In genomic region chr14:118795915-118796693, GRCm38 (mm10) we compare ENCODE assay signal across 9 mouse cellular contexts. TPM values are rescaled to one million over a fixed set of nuclear protein-coding genes. Genes with fewer than 3 reads are reported as not detected.
A peak's percentile ranks its signal among the peaks of the same experiment; 100 is the strongest.
DNase-seq lines count a peak whose midpoint lies in the region; ATAC-seq and TF ChIP-seq lines count a peak whose summit lies in the region.
"Had no signal": no experiment of that assay in that cellular context is flagged by ENCODE, and none has a peak within 500 bp of the region (broad histone marks: within the 10 kb centered on the region; RNA-seq: fewer than 3 reads in every experiment).

No protein-coding gene starts in this region.

- H3K9ac ChIP-seq in lung, postnatal 0 days (replicated peaks; ENCODE audit: low read depth), result no peak overlapping the region

- H3K9me3 ChIP-seq in lung, postnatal 0 days (ENCODE audit: low read length), result no peaks in the 10 kb centered on the region

- 39% methylated on average over 10 of the region's 10 CpGs for WGBS in lung, postnatal 0 days

- no peak overlapping the region for H3K4me3 ChIP-seq in lung, postnatal 0 days (ENCODE audit: low read depth, low read length)
- H3K4me3 ChIP-seq: gastrocnemius, adult 2 months had no signal

- TF ChIP-seq EP300 in lung, postnatal 0 days (IDR thresholded peaks at IDR 0.05), result no peak

- peak; percentile 58 for ATAC-seq in lung, postnatal 0 days
- ATAC-seq in erythroid progenitor cell, adult 5-6 weeks (replicated peaks; ENCODE audit: low FRiP score, poor library complexity, severe bottlenecking), result peak; percentile 79

- H3K36me3 ChIP-seq in lung, postnatal 0 days (ENCODE audit: insufficient read depth, low read length), result no peaks in the 10 kb centered on the region

- DNase-seq in lung, postnatal 0 days (ENCODE audit: low spot score), result peak; percentile 27
- DNase-seq in lung, adult 18-20 months, result no peak
- DNase-seq in liver, result peak; percentile 90
- peak; percentile 49 to 51 for DNase-seq in thymus, postnatal 10 days (ENCODE audit: low spot score in 2 of 2)
- no peak for DNase-seq in urinary bladder, postnatal 36 days (ENCODE audit: low spot score in 2 of 2)
- DNase-seq in layer of hippocampus, postnatal 36 days, result no peak
- DNase-seq: gastrocnemius, adult 2 months; lung, postnatal 4 days had no signal

- H3K27me3 ChIP-seq in lung, postnatal 0 days (replicated peaks; ENCODE audit: insufficient read depth, low read length), result no peaks in the 10 kb centered on the region

- H3K4me1 ChIP-seq in lung, postnatal 0 days (ENCODE audit: insufficient read depth, low read depth, low read length), result no peaks in the 10 kb centered on the region

- no peak overlapping the region for H3K27ac ChIP-seq in lung, postnatal 0 days (ENCODE audit: low read length)
- H3K27ac ChIP-seq: gastrocnemius, adult 2 months had no signal

- H3K4me2 ChIP-seq in lung, postnatal 0 days (replicated peaks; ENCODE audit: low read depth, low read length), result no peak overlapping the region

- TF ChIP-seq CTCF in lung, postnatal 0 days (IDR thresholded peaks at IDR 0.05), result no peak

RNA-seq across cellular contexts. Expression of gene Cldn10, which starts 8.4 kb away (rescaled TPM):
- 59.2 and 60.3 TPM in 2 replicates for polyA plus RNA-seq in lung, postnatal 0 days (2015; fragmentation: Nextera tagmentation; extraction: Ambion mirVana)
- 1.4 and 3.4 TPM in 2 replicates for total RNA-seq in erythroid progenitor cell, adult 5-6 weeks (2015; ENCODE audit: low replicate concordance)
- not detected in 2 replicates for total RNA-seq in erythroid progenitor cell, adult 5-6 weeks (2017; ENCODE audit: low replicate concordance)
- 10 to 100 TPM; 31.9 to 33.7 TPM for total RNA-seq in layer of hippocampus, postnatal 36 days (2021)
- total RNA-seq: gastrocnemius, adult 2 months had no signal

Comparison
In these comparisons a context has a peak if more than half of its experiments do, and no peak if none do; other contexts are left out.
1. DNase-seq: peak in lung, postnatal 0 days (single experiment), liver (single experiment) and thymus, postnatal 10 days (2 of 2); none in lung, adult 18-20 months (0 of 2), urinary bladder, postnatal 36 days (0 of 2) and layer of hippocampus, postnatal 36 days (0 of 2).
2. RNA of gene Cldn10, which starts 8.4 kb away (total RNA-seq): 31.9 to 33.7 TPM in layer of hippocampus, postnatal 36 days; 1.4 to 3.4 TPM in erythroid progenitor cell, adult 5-6 weeks; every median in the first group is over 4 times any median in the second.